Mouse (Mus musculus) Patski (cell line): ENCODE measurements at regions not wholly inside any gene's neighbourhood (a gene's known extent, or its start where the extent isn't known, plus 50 kb on each side); places are given as distances from the start of the nearest gene placed in this dataset.

Experiments
- ATAC-seq: fragments of 100-300 bp; one replicate; pipeline ENCODE4 v1.8.0; 2021
- CTCF ChIA-PET: fragments of 350-600 bp; sonication (Branson Sonifier 250); formaldehyde crosslinking; loops from one replicate; lab custom pipeline; 2022; ENCODE audit warnings: inconsistent platforms; lab: Charles Lee
- POLR2A ChIA-PET: fragments of 350-600 bp; sonication (Branson Sonifier 250); formaldehyde crosslinking; loops from one replicate; lab custom pipeline; 2022; ENCODE audit warnings: antibody characterized with exemption, inconsistent platforms; lab: Charles Lee
- DNase-seq: peaks from one replicate; pipeline ENCODE4 v3.0.0-alpha.2; 2011; ENCODE audit warnings: low read depth, low spot score
- H3K27me3 ChIP-seq: fragments of 371-371 bp; one replicate; pipeline ENCODE4 v1.5.1; 2021
- CTCF ChIP-seq: fragments of 100-300 bp; IDR thresholded peaks from one replicate; pipeline ENCODE4 v1.5.1; 2021
- in situ Hi-C: fragments of 300-500 bp; cut with MboI; formaldehyde crosslinking; loops from 3 replicates; pipeline ENCODE4 v1.11.1; 2018; ENCODE audit warnings: low pct_unique_long_range_greater_than_20kb, mixed read lengths

DNA sequence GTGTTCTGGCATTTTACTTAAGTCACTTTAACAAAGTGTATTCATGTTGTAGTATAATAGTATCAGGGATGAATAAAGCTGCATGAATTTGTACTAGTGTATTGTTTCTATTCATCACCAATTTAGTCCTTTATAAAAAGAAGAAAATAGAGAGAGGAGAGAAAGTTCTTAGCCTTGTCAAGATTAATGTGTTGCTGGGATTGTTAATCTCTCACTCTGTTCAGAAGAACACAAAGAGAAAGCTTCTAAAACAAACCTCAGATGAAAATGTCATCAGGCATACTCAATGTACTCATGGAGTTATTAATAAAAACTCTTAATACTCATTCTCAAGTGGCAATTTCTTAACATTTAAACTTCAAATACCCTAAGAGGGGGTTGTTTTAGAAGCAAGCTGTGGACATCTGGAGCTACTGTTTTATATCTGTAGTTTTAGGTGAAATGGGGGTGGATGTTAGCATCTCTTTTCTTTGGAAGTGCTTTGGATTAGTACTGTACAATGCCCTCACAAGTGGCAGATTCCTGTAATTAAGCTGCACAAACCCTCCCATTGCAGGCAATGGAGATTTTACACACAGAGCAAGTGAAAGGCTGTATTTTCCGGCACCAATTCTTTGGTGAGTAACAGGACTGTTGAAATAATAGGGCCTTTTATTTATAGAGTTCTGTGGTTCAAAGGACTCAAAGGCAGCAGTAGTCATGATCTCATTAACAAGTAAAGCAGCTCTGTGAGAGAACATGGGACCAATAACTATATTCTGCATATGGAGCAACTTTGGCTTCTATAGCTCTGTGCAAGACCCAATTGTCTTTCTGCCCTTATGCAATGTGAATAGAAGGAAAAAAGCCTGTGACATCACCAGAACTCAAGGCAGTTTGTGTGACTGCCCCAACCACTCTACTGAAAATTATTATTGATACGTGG, 273.4 kb upstream of the Epha5 start:
- no peak for ATAC-seq
- in situ Hi-C loops: no loop called here
- no peaks in the 10 kb centered on the region for H3K27me3 ChIP-seq
- no peak for DNase-seq
- TF ChIP-seq CTCF: no peak
- ChIA-PET POLR2A (no interaction called here), CTCF (no interaction called here)

DNA sequence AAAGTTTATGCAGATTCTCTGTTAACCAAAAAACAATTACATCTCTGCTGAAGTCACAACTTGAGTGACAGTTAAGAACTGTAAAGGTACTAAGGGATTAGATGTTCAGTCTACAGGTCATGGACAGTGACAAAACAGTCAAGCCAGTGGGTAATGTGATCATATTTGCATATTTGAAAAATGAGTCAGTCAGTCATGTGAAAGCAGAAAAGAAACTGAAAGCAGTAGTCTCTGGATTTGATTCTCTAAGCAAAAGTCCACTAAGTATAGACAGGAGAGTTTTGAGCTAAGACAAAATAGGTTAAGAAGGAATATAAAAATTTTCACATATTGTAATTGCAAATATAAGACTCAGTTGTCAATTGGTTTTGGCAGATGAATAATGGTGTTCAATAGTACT, 270.4 kb upstream of the Epha5 start:
- POLR2A ChIA-PET: no interaction called here

DNA sequence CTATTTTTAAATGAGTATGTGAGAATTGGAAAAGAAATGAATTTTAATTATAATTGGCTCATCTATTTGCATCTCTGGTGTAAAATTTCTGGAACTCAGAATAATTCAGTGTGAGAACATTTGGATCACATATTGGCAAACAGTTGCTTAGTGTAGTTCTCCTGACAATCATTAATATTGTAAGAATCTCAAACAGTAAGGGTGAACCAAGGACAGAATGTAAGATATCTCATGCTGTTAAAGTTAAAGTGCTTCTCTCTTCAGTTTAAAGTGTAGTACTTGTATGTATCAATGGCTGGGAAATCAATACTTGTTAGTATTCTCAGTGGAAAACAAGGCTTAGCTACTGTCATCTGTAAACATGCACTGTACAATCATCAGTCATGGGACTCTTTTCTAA, 238.0 kb upstream of the Epha5 start:
- CTCF ChIA-PET: no interaction called here
- no peaks in the 10 kb centered on the region for H3K27me3 ChIP-seq
- ATAC-seq (no peak), DNase-seq (no peak)
- POLR2A ChIA-PET: no interaction called here
- TF ChIP-seq CTCF: no peak
- in situ Hi-C loops: no loop called here

More for the DNA sequence above, 270.4 kb upstream of the Epha5 start:
- no peak for TF ChIP-seq CTCF
- DNase-seq: no peak
- CTCF ChIA-PET: no interaction called here
- in situ Hi-C loops: no loop called here
- no peaks in the 10 kb centered on the region for H3K27me3 ChIP-seq
- ATAC-seq: no peak

DNA sequence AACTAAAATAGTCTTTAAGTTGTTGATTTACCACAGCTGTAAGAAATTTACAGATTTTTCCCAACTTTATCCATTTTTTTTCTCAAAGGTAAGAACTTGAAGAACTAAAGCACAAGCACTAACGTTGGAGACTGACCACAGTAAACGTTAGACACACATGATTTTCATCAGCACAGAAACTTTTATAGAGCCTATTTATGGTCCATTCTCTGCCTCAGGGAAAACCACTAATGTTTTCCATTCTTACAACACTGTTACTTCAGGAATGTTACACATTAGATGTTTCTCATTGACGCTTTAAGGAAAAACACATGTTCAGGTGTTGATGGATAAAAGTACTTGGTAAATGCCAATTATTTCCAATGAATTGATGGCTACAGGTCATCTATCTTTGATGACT, 218.3 kb upstream of the Epha5 start:
- no peak for TF ChIP-seq CTCF
- in situ Hi-C loops: no loop called here
- no peaks in the 10 kb centered on the region for H3K27me3 ChIP-seq
- CTCF ChIA-PET: interaction anchor here (1.2 kb wide), 1 partner anchor 15 kb away, joined by 3 read pairs; no protein-coding TSS in a partner anchor
- DNase-seq: no peak
- POLR2A ChIA-PET: no interaction called here
- no peak for ATAC-seq

DNA sequence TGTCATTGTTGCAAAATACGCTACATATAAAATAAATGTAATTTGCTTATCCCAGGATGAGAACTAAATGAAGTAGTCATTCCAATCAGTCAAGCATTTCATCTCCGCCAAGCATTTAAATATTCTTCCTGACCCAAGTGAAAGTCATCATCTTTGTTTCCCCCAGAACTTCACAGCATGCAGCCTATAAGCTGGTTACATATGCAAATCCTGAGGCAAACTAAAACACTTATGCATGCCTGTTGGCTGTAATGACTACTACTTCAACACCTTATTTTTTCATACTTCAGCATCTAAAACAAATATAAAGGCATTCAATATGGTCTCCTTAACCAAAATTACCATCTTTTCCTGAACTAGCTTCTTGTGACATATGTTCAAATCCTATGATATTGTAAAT, 215.7 kb upstream of the Epha5 start:
- DNase-seq: no peak
- in situ Hi-C loops: no loop called here
- no peaks in the 10 kb centered on the region for H3K27me3 ChIP-seq
- CTCF ChIA-PET: no interaction called here
- TF ChIP-seq CTCF: no peak
- ATAC-seq: no peak
- POLR2A ChIA-PET: no interaction called here

DNA sequence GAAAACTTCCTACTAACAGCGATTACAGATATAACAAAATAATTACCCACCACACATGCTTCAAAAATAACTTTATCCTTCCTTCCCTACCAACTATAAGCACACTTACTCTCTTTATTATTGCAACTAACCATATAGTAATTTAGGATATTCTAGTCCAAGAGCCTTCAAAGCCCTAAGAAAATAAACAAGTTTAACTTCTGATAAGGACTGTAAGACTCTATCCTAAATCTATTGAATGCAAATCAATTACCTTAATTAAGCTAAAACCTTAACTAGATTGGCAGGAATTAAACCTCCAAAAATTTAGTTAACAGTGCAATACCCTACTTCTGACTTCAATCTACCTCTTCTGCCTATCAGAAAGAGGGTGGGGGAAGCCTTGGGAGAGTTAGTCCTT, 201.0 kb upstream of the Epha5 start:
- H3K27me3 ChIP-seq: no peaks in the 10 kb centered on the region
- in situ Hi-C loops: no loop called here
- DNase-seq (no peak), ATAC-seq (no peak)
- ChIA-PET POLR2A (no interaction called here), CTCF (interaction anchor here (1.4 kb wide), 1 partner anchor 9 kb away, joined by 4 read pairs; no protein-coding TSS in a partner anchor)
- TF ChIP-seq CTCF: no peak

DNA sequence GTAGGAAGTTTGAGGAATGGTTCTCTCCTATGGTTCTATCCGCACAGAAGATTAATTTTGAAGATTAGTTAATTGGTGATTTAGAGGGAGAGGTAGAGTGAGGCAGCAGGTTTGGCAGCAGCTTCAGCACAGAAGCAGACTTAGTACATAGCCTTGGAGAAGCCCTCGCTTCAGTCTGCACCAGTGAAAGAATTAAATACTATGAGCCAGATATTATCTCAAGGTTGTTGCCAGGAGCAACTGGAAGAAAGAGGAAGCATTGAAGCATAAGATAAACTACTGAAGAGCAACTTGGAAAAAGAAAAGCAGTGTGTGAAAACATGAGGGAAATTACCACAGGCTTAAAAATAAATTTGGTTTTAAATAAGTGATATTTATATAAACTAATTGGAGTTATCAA, 191.5 kb upstream of the Epha5 start:
- H3K27me3 ChIP-seq: no peaks in the 10 kb centered on the region
- in situ Hi-C loops: no loop called here
- no peak for TF ChIP-seq CTCF
- ATAC-seq (no peak), DNase-seq (no peak)
- ChIA-PET CTCF (no interaction called here), POLR2A (no interaction called here)

DNA sequence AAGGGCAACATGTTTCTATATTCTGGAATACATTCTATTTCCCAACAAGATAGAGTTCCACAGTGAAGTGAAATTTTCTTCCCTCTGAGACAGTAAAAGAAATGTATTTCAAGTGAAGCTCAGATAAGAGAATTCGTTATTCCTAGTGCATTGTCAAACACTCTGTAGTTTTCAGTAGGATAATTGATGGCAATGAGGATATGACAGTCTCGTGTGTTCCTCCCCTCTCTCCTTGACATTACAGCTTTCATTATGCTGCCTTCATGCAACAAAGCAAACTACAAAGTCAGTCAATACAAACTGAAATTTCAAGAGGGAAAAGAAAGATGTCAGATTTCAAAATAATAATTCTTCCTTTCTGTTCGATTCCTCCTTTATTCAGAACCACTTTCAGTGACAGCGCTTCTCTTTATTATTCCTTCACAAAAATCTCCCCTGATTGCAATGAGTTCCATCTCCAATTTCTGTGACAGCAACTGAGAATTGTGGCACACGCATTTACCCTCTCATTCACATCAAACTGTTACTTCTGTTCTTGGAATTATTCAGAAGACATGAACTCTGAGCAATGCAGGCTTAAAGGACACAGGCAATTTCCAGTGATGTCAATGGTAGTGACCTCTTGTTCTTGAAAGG, 148.2 kb upstream of the Epha5 start:
- in situ Hi-C loops: no loop called here
- no peaks in the 10 kb centered on the region for H3K27me3 ChIP-seq
- ChIA-PET CTCF (no interaction called here), POLR2A (no interaction called here)
- no peak for DNase-seq
- TF ChIP-seq CTCF: no peak
- ATAC-seq: no peak

DNA sequence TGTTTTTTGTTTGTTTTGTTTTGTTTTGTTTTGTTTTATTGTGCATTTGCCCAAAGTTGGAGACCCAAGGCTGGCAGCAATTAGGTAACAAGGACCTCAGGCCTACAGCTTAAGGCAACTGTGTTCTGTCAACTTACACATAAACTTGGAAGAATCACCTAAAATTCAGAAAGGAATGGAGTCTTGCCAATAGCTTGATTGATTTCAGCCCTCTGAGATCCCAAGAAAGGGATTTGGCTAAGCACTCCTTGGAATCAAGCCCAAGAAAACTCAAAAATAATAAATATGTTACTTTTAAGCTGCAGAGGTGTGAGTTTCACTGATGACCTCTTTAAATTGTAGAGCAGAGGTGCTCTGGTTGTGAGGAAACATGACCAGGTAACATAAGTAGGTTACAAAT, 102.7 kb upstream of the Epha5 start:
- TF ChIP-seq CTCF: no peak
- ChIA-PET CTCF (no interaction called here), POLR2A (no interaction called here)
- no peaks in the 10 kb centered on the region for H3K27me3 ChIP-seq
- DNase-seq (no peak), ATAC-seq (no peak)
- in situ Hi-C loops: no loop called here

DNA sequence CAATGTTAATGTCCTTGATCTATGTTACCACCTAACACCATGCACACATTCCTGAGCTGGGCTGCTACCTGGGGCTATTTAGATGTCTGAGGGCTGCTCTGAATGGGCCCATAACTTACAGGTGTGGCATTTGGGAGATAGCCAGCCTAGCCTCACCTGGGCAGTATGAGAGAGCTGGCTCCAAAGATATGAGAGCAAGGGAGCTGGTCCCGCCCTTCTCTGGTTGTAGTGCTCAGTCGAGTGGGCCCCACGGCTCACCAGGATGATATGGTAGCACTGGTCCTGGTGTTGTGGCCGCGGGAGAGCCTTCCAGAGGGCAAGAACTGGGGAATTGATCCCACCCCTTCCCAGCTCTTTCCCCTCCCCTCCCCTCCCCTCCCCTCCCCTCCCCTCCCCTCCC, 93.0 kb upstream of the Epha5 start:
- TF ChIP-seq CTCF: no peak
- DNase-seq: no peak
- ATAC-seq: no peak
- POLR2A ChIA-PET: no interaction called here
- no peaks in the 10 kb centered on the region for H3K27me3 ChIP-seq
- CTCF ChIA-PET: interaction anchor here (1.5 kb wide), 1 partner anchor 16 kb away, joined by 4 read pairs; no protein-coding TSS in a partner anchor
- in situ Hi-C loops: no loop called here

DNA sequence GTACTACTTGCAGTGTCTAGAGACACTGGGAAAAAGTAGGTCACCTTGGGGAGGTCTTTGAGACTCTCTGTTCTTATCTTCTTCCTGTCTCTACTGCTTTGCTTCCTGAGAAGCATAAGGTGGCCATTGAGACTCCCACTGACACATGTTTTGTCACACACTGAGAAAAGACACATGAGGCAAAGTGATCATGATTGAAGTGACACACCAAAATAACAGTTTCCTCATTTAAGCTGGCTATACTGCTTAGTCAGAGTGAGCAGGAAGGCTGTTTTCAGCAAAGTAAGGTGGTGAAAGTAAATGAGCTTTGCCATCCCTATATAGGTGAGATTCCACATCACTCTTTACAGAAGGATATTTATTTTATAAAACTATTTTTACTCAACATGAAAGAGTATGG, 63.8 kb upstream of the Epha5 start:
- no peak for DNase-seq
- in situ Hi-C loops: no loop called here
- ATAC-seq: no peak
- no peaks in the 10 kb centered on the region for H3K27me3 ChIP-seq
- ChIA-PET CTCF (interaction anchor here (0.9 kb wide), 1 partner anchor 10 kb away, joined by 3 read pairs; no protein-coding TSS in a partner anchor), POLR2A (no interaction called here)
- TF ChIP-seq CTCF: no peak
